Mouse (Mus musculus): ENCODE measurements around the gene Cntnap5c.

DNA sequence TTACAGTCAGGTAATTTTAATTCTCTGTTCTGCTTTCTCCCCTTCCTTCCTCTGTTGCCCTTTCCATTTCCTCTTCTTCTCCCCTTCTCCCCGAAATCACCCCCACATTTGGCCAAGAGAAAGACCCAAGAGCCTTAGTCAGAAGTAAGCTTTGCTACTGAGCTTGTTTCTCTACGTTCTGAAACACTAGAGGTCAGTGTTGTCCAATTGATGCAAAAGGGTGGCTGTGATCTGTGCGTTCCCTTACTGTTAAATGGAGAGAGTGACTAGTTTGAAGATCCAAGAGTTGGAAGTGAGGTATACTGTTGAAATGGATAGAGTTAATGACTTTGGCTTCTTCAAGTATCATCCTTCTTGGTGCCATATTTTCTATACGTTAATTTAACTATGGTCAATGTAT is 1.5 kb downstream of the Cntnap5c start:
- TF ChIP-seq CTCF (IDR thresholded peaks at IDR 0.05; ENCODE audit: low read depth) (peak; percentile 72), EP300 (optimal IDR thresholded peaks at IDR 0.05) (no peak)
